Mouse (Mus musculus) spleen, adult 2 months (tissue): ENCODE data around the gene Nlgn2. TPM values are rescaled to one million over a fixed set of nuclear protein-coding genes. Genes with fewer than 3 reads are reported as not detected.

ENCODE experiments used
- DNase-seq, 2 experiments: peaks; one replicate each; pipeline versions ENCODE4 v3.0.0 to v3.0.0-alpha.2; 2012 to 2021; ENCODE audit warnings: low spot score in 2 of 2, low read depth in 1 of 2
- H3K27ac ChIP-seq: fragments of 200-500 bp; 2 replicates; pipeline ENCODE4 v1.5.1; 2012; ENCODE audit warnings: low read length, inconsistent platforms; ENCODE audit not compliant: insufficient read depth
- H3K27me3 ChIP-seq: fragments of 200-500 bp; 2 replicates; pipeline ENCODE4 v1.6.1; 2012; ENCODE audit warnings: mild to moderate bottlenecking, moderate library complexity, low read length, inconsistent platforms; ENCODE audit not compliant: control insufficient read depth, insufficient read depth
- H3K36me3 ChIP-seq: fragments of 200-500 bp; 2 replicates; pipeline ENCODE4 v1.6.1; 2012; ENCODE audit warnings: mild to moderate bottlenecking, low read length, inconsistent platforms; ENCODE audit not compliant: control insufficient read depth, insufficient read depth
- H3K4me1 ChIP-seq: fragments of 200-500 bp; 2 replicates; pipeline ENCODE4 v1.6.1; 2011; ENCODE audit warnings: inconsistent platforms; ENCODE audit not compliant: control insufficient read depth, insufficient read depth, insufficient read length
- H3K4me3 ChIP-seq: fragments of 200-500 bp; 2 replicates; pipeline ENCODE4 v1.5.1; 2011; ENCODE audit warnings: mild to moderate bottlenecking, inconsistent platforms; ENCODE audit not compliant: insufficient read depth, insufficient read length; ENCODE audit errors: extremely low read depth
- CTCF ChIP-seq: fragments of 200-500 bp; IDR thresholded peaks from 2 replicates; pipeline ENCODE4 v1.5.1; 2011; ENCODE audit warnings: mild to moderate bottlenecking, inconsistent platforms; ENCODE audit not compliant: insufficient read depth, insufficient read length, insufficient replicate concordance; ENCODE audit errors: extremely low read depth
- POLR2A ChIP-seq: fragments of 200-500 bp; IDR thresholded peaks from 2 replicates; pipeline ENCODE4 v1.6.1; 2011; ENCODE audit warnings: low read depth, low read length, inconsistent platforms
- WGBS: fragments of 180-500 bp; shearing (Covaris S2); methylation state at CpG from one replicate; pipeline ENCODE4 v1.1.7; 2018; 5-methylcytosine and 5-hydroxymethylcytosine counted together
- polyA plus RNA-seq: library from polyadenylated mRNA; depleted of rRNA; stranded (reverse); fragments of >200 nt; gene quantifications from 2 replicates; pipeline ENCODE4 v1.2.3, GENCODE M21; 2012

Nlgn2 gene
- polyA plus RNA-seq, 1 experiment: 9.1 TPM

GRCm38 (mm10) chr11:69803786-69804651 lies 33.6 kb downstream of the Nlgn2 start:
- Histone ChIP-seq H3K27me3 (peaks cover 28% of the 10 kb centered on the region), H3K4me3 (peak overlapping the region; percentile 57), H3K36me3 (no peaks in the 10 kb centered on the region), H3K27ac (no peak overlapping the region), H3K4me1 (peaks cover 38% of the 10 kb centered on the region)
- DNase-seq: peak; percentile 35 to 76
- TF ChIP-seq POLR2A (no peak), CTCF (peak; percentile 70; the same call in 1 of the 2 replicates)
- 5% methylated on average over 60 of the region's 60 CpGs for WGBS

DNA sequence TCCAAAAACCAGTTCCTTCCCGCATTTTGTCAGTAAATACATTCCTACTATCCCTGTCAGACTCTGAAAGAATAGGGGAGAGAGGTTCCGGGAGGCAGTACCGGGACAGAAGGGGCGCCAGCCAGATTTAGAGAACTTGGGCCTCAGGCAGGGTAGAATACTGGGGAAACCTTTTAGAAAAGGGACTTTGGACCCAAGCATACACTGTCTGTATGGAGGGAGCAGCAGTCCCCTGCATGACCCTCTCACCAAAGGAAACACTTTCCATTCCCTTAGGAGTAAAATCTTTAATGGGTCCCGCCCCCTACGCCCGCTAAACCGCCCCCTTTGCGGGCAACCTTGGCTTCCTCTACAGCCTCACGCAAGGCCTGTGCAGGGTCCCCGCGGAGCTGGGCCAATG lies 34.3 kb downstream of the Nlgn2 start:
- 4% methylated on average over 12 of the region's 12 CpGs for WGBS
- no peak for DNase-seq
- H3K27me3 ChIP-seq: peaks cover 28% of the 10 kb centered on the region
- no peak overlapping the region for H3K27ac ChIP-seq
- no peaks in the 10 kb centered on the region for H3K36me3 ChIP-seq
- H3K4me1 ChIP-seq: peaks cover 38% of the 10 kb centered on the region
- peak overlapping the region; percentile 57 for H3K4me3 ChIP-seq
- TF ChIP-seq CTCF (no peak), POLR2A (no peak)

DNA sequence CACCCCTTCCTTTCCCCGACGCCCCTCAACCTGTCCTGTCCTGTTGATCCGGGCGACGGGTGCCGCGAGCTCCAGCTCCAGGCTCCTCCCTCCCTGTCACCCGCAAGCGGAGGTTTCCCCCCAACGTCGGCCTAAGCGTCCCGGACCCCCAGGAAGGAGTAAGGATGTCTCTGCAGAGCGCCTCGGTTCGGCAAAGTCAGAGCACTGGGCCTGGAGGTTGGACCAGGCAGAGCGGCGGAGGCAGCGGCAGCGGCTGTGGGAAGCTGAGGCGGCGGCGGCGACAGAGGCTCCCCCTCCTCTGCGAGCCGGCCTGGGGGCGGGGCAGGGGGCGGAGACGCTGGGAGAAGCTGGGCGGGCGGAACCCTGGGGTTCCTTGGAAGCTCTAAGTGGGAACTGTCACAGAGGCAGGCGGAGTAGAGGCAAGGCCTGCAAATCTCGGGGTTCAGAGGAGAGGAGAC lies 34.9 kb downstream of the Nlgn2 start:
- TF ChIP-seq POLR2A (no peak), CTCF (no peak)
- H3K27me3 ChIP-seq: peaks cover 28% of the 10 kb centered on the region
- peak overlapping the region; percentile 32; the same call in 1 of the 2 replicates for H3K27ac ChIP-seq
- 2% methylated on average over 33 of the region's 33 CpGs for WGBS
- DNase-seq: peak in 1 of 2 experiments; percentile 56
- no peaks in the 10 kb centered on the region for H3K36me3 ChIP-seq
- peaks cover 38% of the 10 kb centered on the region for H3K4me1 ChIP-seq
- peak overlapping the region; percentile 56; the same call in 1 of the 2 replicates for H3K4me3 ChIP-seq

GRCm38 (mm10) chr11:69801379-69801977 lies 36.1 kb downstream of the Nlgn2 start, which contains the start of gene Fgf11:
Fgf11 (minus strand) TSS chr11:69801857.
- no peak for TF ChIP-seq CTCF
- no peak for TF ChIP-seq POLR2A
- H3K4me1 ChIP-seq: peaks cover 38% of the 10 kb centered on the region
- H3K27me3 ChIP-seq: peaks cover 28% of the 10 kb centered on the region
- no peak for DNase-seq
- H3K36me3 ChIP-seq: no peaks in the 10 kb centered on the region
- peak within 1 kb of the TSS; percentile 32; the same call in 1 of the 2 replicates for H3K27ac ChIP-seq
- 8% methylated on average over 33 of the region's 33 CpGs for WGBS
- peak within 1 kb of the TSS; percentile 56; the same call in 1 of the 2 replicates for H3K4me3 ChIP-seq

DNA sequence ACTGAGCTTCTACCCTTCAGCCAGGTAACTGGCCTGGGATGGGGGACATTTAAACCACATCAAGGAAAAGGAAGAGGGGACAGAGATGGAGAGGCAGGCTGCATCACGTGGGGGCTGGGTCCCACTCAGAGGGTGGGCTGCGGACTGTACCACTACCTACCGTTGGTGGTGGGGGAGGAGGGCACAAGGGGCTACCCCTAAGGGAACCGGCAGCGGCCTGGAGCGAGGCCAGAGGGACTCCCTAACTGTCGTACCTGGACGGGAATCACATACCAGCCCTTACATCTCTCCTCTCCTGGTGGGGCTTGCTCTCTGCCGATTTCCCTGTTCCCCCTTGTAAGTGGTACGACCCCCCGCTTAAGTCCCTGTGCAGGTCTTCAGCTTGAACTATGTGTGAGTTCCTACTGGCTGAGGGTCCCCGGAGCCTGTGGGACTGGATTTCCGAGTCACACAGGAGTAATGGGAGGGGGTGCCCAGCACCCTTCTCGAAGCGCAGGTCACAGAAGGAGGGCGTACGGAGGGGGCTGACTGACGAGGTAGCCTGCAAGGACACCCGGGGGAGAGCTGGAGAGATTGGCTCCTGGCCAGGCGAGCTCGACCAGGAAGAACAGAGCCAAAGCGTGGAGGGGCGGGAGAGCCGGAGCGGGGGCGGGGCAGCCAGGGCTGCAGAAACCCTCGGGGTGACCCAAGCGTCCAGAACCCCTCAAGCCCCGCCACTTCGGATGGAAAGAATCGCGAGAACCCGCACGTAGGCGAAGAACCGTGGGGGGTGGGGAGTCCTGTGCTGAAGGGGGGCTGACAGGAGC lies 37.0 kb downstream of the Nlgn2 start:
- WGBS: 2% methylated on average over 36 of the region's 36 CpGs
- Histone ChIP-seq H3K27me3 (peaks cover 28% of the 10 kb centered on the region), H3K4me1 (peaks cover 38% of the 10 kb centered on the region), H3K27ac (no peak overlapping the region), H3K4me3 (no peak overlapping the region; the same call in 1 of the 2 replicates), H3K36me3 (no peaks in the 10 kb centered on the region)
- DNase-seq: no peak
- no peak for TF ChIP-seq CTCF
- no peak for TF ChIP-seq POLR2A

- Histone ChIP-seq H3K27ac (no peak overlapping the region), H3K4me3 (peak overlapping the region; percentile 10; the same call in 1 of the 2 replicates), H3K36me3 (no peaks in the 10 kb centered on the region), H3K4me1 (peaks cover 38% of the 10 kb centered on the region), H3K27me3 (peaks cover 28% of the 10 kb centered on the region)
- no peak for DNase-seq
- TF ChIP-seq POLR2A (no peak), CTCF (no peak)
- WGBS: 4% methylated on average over 11 of the region's 11 CpGs
Measured at GRCm38 (mm10) chr11:69800138-69800391, 37.5 kb downstream of the Nlgn2 start.
